Mouse (Mus musculus) spleen, embryonic (tissue): Measurements from ENCODE around the gene Fhl3.
"Not testable (repeated sequence)": the region's sequence is repeated elsewhere in the genome, so short reads cannot be mapped to it uniquely, and the experiment has no call there.

Experiments
- CTCF ChIA-PET: fragments of 350-600 bp; sonication (Branson Sonifier 250); formaldehyde crosslinking; loops from one replicate; lab custom pipeline; 2022; lab: Charles Lee

The Fhl3 gene

GRCm38 (mm10) chr4:124708200-124708517 is 7.7 kb downstream of the Fhl3 start:
- CTCF ChIA-PET: not testable (repeated sequence)

- CTCF ChIA-PET: interaction anchor here (0.6 to 1.2 kb wide), 4 partner anchors 14 to 87 kb away, joined by 3 to 6 read pairs (median 4); no protein-coding TSS in a partner anchor
Observed at GRCm38 (mm10) chr4:124708518-124709477, 8.3 kb downstream of the Fhl3 start.

- CTCF ChIA-PET: interaction anchor here (0.6 to 1.2 kb wide), 2 partner anchors 15 to 20 kb away, joined by 3 to 6 read pairs; no protein-coding TSS in a partner anchor
Observed at GRCm38 (mm10) chr4:124709961-124710446, 9.5 kb downstream of the Fhl3 start.

GRCm38 (mm10) chr4:124710776-124711291 is 10.3 kb downstream of the Fhl3 start:
- CTCF ChIA-PET: no interaction called here

GRCm38 (mm10) chr4:124712618-124713017 is 12.1 kb downstream of the Fhl3 start:
- CTCF ChIA-PET: no interaction called here

- CTCF ChIA-PET: interaction anchor here (1.1 kb wide), 1 partner anchor 15 kb away, joined by 3 read pairs; no protein-coding TSS in a partner anchor
Observed at GRCm38 (mm10) chr4:124713850-124714249, 13.3 kb downstream of the Fhl3 start.

- CTCF ChIA-PET: interaction anchor here (0.6 to 1.1 kb wide), 3 partner anchors 13 to 26 kb away, joined by 3 to 5 read pairs (median 3); no protein-coding TSS in a partner anchor
Observed at GRCm38 (mm10) chr4:124714545-124715481, 14.3 kb downstream of the Fhl3 start, which contains the start of gene Sf3a3. TSS of gene Sf3a3 (plus strand) at chr4:124714776.

GRCm38 (mm10) chr4:124719101-124719500 is 18.6 kb downstream of the Fhl3 start:
- CTCF ChIA-PET: no interaction called here

GRCm38 (mm10) chr4:124726121-124726520 is 25.6 kb downstream of the Fhl3 start:
- CTCF ChIA-PET: no interaction called here

- CTCF ChIA-PET: no interaction called here
Observed at GRCm38 (mm10) chr4:124736952-124737351, 36.5 kb downstream of the Fhl3 start.

- CTCF ChIA-PET: no interaction called here
Observed at GRCm38 (mm10) chr4:124737486-124737885, 37.0 kb downstream of the Fhl3 start.

GRCm38 (mm10) chr4:124738013-124738412 is 37.5 kb downstream of the Fhl3 start:
- CTCF ChIA-PET: interaction anchor here (0.6 kb wide), 1 partner anchor 56 kb away, joined by 4 read pairs; no protein-coding TSS in a partner anchor

- CTCF ChIA-PET: no interaction called here
Observed at GRCm38 (mm10) chr4:124738783-124739182, 38.3 kb downstream of the Fhl3 start.

- CTCF ChIA-PET: interaction anchor here (0.6 to 0.7 kb wide), 2 partner anchors 91 to 113 kb away, joined by 3 to 5 read pairs; no protein-coding TSS in a partner anchor
Observed at GRCm38 (mm10) chr4:124741376-124742343, 41.2 kb downstream of the Fhl3 start, which contains the start of gene Inpp5b. TSS of gene Inpp5b (plus strand) at chr4:124741850.

- CTCF ChIA-PET: no interaction called here
Observed at GRCm38 (mm10) chr4:124742839-124743238, 42.3 kb downstream of the Fhl3 start.

- CTCF ChIA-PET: no interaction called here
Observed at GRCm38 (mm10) chr4:124746577-124746976, 46.1 kb downstream of the Fhl3 start.

- CTCF ChIA-PET: no interaction called here
Observed at GRCm38 (mm10) chr4:124747851-124748250, 47.4 kb downstream of the Fhl3 start.

- CTCF ChIA-PET: interaction anchor here (0.7 kb wide), 1 partner anchor 57 kb away, joined by 3 read pairs; no protein-coding TSS in a partner anchor
Observed at GRCm38 (mm10) chr4:124751300-124752250, 51.1 kb downstream of the Fhl3 start.
